Mouse (Mus musculus) ZHBTc4 (cell line): ENCODE measurements around the gene Srsf1.
"Not testable (repeated sequence)": the region's sequence is repeated elsewhere in the genome, so short reads cannot be mapped to it uniquely, and the experiment has no call there.

Source experiments
- DNase-seq: peaks from one replicate; pipeline ENCODE4 v3.0.0-alpha.2; 2011; ENCODE audit warnings: low read depth, low spot score

Gene Srsf1

DNA sequence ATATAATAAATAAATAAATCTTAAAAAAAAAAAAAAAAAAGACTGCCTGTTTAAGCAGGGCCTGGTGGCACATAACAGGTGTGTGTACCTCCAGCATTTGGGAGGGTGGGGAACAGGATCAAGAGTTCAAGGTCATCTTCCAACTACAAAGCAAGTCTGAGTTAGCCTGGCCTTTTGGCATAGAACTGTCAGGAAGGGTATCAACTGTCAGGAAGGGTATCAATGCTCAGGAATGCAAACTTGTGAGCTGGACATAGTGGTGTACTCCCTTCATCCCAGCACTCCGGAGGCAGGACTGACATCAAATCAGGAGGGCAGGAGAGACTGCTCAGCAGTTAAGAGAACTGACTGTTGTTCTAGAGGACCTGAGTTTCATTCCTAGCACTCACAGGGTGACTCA lies 8.1 kb upstream of the Srsf1 start:
- DNase-seq = peak; percentile 40

DNA sequence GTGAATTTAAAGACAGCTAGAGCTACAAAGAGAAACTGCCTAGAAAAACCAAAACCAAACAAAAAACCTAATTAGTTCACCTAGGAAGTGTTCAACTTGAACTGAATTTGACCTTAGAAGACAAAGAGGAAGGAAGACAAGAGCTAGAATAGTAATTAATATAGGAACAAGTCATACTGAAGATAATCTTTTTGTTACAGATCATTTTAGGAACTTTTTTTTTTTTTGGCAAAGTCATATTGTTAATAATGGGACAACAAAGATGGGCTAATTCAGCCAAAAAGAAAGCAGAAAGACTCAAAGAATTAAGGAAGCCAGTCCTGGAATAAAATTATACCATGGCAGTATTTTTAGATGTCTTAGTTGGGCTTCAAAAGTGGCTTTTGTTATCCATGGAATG lies 2.9 kb upstream of the Srsf1 start:
- no peak for DNase-seq

DNA sequence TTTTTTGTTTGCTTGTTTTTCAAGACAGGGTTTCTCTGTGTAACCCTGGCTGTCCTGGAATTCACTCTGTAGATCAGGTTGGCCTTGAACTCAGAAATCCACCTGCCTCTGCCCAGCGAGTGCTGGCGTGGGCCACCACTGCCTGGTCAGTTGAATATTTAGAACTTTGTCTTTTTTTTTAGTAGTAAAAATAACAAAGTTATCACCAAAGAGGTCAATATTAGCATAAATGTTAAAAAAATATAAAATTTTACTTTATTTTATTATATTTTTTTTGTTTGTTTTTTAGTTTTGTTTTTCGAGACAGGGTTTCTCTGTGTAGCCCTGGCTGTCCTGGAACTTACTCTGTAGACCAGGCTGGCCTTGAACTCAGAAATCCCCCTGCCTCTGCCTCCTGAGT lies 2.0 kb upstream of the Srsf1 start:
- not testable (repeated sequence) for DNase-seq

DNA sequence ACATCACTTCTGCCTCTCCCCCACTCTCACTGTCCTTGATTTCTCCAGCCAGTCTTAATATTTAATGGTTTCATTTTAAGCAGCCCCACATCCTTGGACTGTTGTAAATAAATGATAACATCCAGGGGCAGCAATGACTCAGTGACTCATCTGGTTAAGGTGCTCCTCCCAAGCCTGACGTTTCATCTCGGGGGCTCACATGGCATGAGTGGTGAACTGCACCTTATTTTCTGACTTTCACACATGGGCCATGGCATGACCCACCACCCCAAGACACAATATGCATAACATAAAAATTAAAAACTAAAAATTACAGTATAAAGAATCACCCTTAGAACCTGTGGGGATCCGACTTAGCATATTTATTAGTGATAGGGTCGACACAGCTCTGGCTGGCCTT lies 1.3 kb upstream of the Srsf1 start:
- DNase-seq = no peak

DNA sequence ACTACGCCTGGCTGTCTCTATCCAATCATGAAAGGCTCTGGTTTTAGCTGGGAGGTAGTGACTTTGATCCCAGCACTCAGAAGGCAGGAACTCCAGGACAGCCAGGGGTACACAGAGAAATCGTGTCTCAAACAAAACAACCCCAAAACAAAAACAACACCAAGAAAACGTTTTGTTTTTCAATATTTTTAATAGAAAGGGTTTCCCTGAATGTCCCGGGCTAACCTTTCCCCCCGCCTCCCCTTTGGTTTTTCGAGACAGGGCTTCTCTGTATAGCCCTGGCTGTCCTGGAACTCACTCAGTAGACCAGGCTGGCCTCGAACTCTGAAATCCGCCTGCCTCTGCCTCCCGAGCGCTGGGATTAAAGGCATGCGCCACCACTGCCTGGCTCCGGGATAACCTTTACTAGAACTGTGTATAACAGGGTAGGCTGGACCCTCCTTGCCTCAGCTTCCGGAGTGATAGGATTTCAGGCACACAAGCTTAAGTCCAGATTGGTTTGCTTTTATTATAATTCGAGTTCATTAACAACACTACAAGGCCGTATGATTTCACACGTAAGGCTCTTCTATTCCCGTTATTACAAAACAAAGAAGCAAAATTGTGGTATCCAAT lies 743 bp upstream of the Srsf1 start:
- peak; percentile 83 for DNase-seq

DNA sequence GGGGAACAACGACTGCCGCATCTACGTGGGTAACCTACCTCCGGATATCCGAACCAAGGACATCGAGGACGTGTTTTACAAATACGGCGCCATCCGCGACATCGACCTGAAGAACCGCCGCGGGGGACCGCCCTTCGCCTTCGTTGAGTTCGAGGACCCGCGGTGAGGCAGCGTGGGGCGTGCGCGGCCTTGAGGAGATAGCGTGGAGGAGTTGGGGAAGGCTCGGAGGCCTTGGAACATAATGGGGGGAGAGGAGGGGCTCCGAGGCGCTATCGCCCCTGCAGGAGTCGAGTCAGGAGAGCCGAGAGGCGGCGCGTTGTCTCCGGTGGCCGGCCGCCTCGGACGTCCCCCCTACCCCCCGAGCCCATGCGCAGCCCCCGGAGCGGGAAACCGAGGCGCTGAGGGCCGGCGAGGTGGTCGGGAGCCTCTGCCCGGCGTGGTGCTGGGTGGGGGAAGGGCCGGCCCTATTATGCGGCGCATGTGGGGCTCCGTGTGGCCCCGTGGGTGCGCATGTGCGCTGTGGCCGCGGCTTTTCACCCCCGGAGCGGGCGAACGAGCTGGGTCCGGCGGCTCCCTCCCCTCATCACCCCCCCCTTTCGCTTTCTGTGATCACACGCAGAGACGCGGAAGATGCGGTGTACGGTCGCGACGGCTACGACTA lies 828 bp downstream of the Srsf1 start:
- DNase-seq = peak; percentile 77

DNA sequence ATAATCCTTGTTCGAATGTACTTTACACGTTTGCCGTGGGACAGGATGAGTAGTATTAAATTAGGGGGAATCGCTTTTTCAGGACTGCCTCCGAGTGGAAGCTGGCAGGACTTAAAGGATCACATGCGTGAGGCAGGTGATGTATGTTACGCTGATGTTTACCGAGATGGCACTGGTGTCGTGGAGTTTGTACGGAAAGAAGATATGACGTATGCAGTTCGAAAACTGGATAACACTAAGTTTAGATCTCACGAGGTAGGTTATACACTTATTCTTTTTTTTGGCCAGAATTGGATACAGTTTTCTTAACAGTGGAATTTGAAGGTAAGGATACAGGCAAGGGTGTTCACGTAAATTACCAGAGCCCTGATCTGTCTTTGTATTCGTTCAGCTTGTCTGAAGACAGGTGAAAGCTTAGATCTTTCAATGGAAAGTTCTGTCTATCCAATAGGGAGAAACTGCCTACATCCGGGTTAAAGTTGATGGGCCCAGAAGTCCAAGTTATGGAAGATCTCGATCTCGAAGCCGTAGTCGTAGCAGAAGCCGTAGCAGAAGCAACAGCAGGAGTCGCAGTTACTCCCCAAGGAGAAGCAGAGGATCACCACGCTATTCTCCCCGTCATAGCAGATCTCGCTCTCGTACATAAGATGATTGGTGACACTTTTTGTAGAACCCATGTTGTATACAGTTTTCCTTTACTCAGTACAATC lies 1.9 kb downstream of the Srsf1 start:
- DNase-seq = peak; percentile 60

DNA sequence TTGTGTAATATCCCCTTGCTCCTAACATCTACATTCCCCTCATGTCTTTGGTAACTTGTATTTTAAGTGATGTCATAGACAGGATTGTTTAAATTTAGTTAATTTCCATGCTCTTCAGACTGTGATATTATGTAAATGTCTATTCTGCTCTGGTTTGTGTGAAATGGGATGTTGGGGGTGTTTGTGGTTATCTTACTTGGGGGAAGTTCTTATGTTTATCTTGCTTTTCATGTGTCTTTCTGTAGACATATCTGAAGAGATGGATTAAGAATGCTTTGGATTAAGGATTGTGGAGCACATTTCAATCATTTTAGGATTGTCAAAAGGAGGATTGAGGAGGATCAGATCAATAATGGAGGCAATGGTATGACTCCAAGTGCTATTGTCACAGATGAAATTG lies 2.6 kb downstream of the Srsf1 start:
- DNase-seq = no peak

DNA sequence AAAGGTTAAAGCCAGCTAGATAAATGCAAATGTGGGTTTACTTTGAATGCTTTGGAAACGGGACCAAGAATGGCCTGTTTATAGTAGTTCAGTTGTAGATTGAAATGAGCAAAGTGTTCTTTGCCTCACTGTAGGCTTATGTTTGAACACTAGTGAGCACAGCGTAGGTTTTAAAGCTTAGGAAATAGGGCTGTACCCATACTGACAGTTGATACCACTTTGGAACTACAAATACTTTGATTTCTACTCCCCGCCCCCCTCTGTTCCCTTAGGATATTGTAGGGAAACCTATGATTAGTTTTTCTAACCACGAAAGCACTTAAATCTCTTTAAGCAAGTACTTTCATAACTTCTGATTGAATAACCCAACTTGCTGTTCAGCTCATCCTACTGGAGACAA lies 5.5 kb downstream of the Srsf1 start:
- no peak for DNase-seq

DNA sequence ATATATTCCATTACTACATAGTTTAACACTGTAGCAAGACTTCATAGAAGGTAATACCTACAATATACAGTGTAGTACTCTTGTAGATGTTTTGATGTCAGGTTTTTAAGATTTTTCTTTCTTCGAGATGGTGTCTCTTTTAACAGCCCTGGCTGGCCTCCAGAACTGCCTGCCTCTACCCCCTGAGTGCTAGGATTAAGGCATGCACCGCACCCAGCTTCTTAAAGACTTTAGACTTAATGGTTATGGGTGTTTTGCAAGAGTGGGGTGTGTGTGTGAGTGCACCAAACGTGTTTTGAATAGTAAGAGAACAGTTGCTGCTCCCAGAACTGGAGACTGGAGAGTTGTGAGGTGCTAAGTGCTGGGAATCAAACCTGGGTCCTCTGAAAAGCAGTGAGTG lies 6.6 kb downstream of the Srsf1 start:
- DNase-seq = no peak

DNA sequence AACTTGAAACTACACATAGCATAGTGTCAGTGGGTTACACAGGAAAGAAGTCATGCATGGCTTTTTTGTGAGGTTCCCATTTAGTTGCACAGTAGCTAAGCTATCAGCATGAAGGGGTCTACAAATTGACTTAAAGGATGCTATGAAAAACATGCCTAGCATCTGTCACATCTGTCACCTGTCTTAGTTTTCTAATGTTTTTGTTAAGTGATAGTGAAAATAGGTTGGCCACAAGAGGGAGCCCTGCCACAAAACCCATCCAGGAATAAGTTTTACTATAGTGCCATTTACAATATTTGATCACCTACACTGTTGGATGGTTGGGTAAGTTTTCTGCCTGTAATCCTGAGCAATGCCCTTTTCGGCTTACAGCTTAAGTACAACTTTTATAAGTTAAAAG lies 7.4 kb downstream of the Srsf1 start:
- DNase-seq = peak; percentile 71

DNA sequence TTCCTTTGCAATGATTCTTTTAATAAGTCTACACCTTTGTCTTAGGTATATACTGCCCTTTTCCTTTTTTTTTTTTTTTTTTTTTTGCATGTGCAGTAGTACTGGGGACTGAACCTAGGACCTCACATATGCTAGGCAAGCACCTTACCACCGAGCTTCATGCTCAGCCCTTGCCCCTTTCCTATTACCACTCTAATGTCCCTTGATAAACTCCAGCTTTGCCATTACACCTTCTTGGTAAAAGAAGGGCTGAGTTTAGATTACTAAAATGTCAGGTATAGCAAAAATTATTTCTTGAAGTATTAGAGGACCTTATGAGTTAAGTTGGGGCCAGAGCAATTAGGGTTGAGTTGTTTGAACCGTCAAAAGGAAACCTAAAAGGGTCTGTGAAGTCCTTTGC lies 8.6 kb downstream of the Srsf1 start:
- no peak for DNase-seq

DNA sequence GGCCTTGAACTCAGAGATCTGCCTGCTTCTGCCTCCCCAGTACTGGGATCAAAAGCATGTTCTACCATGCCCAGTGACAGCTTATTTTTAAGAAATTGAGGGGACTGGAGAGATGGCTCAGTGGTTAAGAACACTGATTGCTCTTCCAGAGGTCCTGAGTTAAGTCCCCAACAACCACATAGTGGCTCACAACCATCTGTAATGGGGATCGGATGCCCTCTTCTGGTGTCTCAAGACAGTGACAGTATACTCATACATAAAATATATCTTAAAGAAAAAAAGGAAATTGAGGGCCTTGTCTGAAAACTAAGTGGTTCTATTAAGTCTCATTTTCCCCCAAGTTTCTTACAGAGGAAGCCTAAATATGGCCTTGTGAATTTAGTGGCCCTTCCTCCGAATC lies 10.6 kb downstream of the Srsf1 start:
- DNase-seq = peak; percentile 48

DNA sequence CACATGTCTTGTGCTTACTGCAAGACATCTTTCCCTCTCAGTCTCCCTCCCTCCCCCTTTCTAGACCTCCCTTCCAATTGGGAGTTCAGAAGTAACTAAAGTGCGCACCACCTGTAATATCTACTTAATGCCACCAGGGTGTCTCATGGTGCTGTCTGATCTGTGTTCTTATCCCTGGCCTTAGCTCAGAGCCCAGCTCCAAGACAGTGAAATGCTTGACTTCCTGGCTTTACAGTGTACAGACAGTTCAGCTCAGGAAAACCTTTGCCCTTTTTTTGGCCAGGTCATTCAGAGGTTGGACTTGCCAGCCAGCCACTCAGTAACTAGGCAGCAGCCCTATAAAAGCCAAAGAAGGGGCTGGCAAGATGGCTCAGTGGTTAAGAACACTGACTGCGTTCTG lies 12.0 kb downstream of the Srsf1 start:
- peak; percentile 89 for DNase-seq

DNA sequence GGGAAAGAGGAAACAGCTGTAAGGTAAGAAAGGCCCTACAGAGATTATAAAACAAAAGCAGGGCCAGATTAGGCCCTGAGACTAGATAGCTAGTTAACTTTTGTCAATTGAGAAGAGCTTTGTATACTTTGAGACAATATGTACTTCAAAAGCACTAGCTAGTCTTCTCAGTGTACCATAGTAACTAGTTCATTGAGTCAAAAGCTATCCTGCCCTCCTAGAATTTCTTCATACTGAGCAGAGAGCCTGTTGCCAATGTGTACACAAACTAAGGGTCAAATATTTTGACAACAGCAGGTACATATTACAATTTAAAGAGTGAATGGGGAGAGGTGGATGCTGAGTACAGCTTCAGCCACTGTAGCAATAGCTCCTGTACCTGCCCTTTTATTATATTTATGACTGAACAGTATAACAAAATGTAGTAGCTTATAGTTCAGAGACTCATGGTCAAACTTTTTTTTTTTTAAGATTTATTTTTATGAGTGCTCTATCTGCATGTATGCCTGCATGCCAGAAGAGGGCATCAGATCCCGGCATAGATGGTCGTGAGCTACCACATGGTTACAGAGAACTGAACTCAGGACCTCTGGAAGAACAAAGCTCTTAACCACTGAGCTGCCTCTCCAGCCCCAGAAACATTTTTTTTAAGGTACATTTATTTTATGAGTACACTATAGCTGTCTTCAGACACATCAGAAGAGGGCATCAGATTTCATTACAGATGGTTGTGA lies 14.9 kb downstream of the Srsf1 start:
- DNase-seq = peak; percentile 48

DNA sequence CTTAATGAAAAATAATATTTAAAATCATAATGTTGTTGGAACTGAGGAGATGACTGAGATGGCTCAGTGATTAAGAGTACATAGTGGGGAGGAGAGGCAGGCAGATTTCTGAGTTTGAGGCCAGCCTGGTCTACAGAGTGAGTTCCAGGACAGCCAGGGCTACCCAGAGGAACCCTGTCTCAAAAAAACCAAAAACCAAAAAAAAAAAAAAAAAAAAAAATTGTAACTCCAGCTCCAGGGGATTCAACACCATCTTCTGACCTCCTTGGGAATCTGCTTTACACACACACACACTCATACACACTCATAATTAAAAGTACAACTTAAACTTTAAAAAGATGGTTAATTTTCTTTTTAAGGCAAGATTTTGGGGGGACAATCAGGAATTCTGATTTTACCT lies 18.6 kb downstream of the Srsf1 start:
- DNase-seq = no peak

DNA sequence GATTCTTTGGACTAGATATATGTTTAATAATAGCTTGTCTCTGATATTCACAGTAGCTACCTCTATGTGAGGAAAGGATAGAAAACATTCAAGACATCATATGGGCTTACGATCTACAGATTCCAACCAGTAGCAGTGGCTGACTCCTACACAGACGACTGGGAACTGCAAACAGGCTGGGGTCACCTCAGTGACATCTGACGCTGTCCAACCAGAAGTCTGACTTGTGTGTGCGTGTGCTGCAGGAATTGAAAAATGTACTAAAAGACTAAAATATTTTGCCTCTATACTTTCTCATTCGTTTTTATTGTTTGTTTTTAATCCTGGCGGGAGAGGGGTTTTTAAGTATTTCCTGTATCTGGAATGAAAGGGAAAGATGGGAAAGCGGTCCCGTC lies 20.0 kb downstream of the Srsf1 start:
- no peak for DNase-seq

DNA sequence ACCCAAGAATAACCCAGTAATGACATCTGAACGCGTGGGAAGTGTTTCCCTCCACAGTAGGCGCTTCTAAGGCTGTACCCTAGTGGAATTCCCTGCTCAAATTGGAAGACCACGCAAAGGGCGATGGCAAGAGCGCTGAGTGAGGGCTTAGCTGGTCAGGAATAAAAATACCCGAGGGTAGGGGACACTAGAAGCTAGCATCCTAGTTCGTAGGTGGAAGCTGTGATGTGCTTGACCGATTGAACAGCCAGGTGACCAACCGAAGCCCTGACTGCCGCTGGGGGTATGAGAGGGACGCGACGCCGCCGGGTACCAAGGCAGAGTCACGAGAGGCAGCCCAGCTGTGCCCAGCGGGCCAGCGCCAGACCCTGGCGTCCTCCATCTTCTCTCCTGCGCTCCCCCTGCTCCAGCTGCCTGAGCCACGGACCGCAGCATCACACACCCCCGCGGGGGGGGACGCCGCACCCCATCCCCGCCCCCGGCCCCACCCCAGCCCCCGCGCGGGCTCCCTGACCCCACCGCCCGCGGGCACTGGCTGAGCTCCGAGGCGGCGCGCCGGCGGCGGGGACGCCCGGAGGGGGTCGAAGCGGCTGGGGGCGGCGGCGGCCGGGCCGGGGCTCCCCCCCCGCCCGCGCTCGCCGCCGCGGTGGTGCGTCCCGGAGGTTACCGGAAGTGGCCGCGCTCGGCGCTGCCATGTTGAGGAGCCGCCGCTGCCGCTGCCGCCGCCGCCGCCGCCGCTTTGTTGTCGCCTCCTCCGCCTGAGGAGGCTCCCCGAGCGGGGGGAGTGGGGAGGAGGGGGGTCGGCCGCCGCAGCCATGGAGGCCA lies 20.6 kb downstream of the Srsf1 start, which contains the start of gene Vezf1:
Gene Vezf1, plus strand, starts transcription at position 694 of the 825 bp plus-strand sequence.
- peak; percentile 87 for DNase-seq

DNA sequence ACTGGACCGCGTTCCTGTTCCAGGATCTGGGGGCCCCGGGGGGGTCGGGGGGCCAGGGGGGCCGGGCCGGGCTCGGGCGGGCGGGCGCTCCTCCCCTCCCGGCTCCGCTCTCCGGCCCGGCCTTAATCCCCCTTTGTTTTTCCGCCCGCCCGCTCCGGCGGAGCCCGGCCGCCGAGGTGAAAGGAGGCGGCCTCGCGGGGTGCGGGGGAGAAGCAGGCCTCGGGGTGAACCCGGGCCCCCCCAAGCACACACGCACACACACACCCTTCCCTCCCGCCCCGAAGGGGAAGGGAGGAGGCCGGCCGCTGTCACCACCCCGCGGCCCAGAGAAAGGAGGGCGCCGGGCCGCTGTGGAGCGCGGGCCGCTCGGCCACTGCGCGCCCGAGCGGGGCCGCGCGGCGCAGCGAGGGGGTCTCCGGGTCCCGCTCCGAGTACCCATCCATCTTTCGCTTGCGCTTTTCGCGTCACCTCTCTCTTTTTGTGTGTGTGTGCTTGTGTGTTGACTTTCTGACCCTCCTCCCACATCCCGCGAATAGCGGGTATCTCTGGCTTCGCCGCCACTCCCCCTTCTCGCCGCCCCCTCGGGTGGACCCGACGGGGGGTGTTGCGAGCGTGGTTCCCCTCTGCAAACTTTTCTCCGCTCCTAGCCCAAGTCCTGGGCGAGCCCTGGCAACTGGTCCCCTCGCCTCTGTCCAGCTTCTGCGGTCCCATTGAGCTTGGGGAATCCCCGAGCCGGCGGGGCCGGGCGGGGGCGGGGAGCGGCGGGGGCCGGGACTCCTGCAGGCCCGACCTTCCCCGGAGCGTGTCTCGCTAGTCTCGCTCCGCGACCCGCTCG lies 21.5 kb downstream of the Srsf1 start:
- DNase-seq = peak; percentile 58

DNA sequence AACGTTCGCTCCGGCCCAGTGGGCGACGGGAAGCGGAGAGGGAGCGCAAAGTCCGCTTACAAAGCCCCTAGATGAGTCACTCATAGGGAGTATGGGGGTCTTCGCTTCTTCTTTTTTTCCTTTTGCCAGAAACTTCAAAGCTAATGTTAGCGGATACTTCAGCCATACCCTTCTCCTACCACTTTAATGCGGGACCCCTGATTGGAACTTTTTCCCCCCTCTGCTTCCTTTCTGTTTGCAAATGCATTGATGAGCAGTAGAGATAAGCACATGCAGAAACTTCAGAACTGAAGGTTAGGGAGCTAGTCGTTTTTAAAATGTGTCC lies 22.0 kb downstream of the Srsf1 start:
- DNase-seq = no peak

DNA sequence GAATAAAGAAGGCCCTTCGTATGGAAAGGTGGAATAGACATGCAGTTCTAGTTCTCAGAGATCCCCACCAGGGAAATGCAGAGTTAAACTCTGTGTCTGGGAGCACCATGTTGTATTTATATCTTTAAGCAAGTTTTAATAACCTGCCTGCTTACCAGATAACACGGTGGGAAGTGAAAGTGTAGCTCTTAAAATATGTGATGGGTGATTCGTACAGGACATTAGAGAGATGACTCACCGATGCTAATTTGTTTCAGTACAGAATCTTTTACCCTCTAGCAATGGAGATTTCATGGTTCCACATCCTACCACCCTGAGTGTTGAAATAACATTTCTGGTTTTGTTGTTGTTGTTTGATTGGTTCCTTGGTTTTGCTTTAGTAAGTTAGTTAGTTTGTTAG lies 23.2 kb downstream of the Srsf1 start:
- DNase-seq = no peak
